Mouse (Mus musculus): Measurements from ENCODE around the gene Dctpp1. TPM values are rescaled to one million over a fixed set of nuclear protein-coding genes. Genes with fewer than 3 reads are reported as not detected.

The Dctpp1 gene
- total and polyA plus RNA-seq, 3 experiments, result 238 to 290 TPM; not detected in 1

DNA sequence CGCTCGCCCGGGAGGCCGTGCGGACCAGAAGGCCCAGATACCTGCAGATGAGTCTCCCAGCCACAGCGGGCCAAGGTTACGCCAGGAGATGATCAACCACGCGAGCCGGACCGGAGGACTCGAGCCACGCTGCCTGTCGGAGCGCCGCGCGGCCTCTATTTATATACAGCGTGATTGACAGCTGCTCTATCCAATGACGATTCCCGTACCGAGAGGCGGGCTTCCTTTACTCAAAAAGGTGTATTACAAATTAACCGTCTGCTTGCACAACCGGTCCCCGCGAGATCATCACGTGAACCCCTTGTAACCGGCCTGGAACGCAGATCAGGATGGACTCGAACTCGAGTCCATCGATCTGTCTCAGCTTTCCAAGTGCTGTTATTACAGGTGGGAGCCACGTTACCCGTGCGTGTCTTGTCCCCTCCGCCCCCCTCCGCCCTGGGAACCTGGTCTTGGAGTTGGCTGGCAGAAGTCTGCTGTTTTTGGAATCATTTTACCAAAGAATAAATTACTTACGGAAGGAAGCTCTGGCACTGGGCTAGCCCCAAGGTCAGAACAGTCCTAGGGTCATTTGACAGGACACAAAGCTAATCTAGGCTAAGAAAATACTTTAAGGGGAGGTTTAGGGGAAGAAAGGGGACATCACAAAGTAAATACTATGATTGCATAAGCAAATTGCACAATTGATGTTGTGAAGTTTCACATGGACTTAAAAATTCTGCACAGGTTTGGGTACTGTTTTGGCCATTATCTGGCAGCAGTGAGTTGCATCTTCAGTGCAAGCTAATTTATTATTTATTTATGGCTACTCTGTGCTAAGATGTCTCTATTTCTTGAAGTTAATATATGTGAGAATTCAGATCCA is 13.6 kb upstream of the Dctpp1 start, which contains the start of gene Sephs2 (continued):
- no peak for TF ChIP-seq UBTF (IDR thresholded peaks at IDR 0.05; ENCODE audit: borderline replicate concordance, insufficient read depth, low read depth, low read length)
- peak; percentile 98 for TF ChIP-seq MYC (IDR thresholded peaks at IDR 0.05; ENCODE audit: low read depth, low read length)
- no peak for TF ChIP-seq MAZ (IDR thresholded peaks at IDR 0.05; ENCODE audit: low read depth, low read length)
- no peak for TF ChIP-seq TAL1 (IDR thresholded peaks at IDR 0.05; ENCODE audit: low read length)

DNA sequence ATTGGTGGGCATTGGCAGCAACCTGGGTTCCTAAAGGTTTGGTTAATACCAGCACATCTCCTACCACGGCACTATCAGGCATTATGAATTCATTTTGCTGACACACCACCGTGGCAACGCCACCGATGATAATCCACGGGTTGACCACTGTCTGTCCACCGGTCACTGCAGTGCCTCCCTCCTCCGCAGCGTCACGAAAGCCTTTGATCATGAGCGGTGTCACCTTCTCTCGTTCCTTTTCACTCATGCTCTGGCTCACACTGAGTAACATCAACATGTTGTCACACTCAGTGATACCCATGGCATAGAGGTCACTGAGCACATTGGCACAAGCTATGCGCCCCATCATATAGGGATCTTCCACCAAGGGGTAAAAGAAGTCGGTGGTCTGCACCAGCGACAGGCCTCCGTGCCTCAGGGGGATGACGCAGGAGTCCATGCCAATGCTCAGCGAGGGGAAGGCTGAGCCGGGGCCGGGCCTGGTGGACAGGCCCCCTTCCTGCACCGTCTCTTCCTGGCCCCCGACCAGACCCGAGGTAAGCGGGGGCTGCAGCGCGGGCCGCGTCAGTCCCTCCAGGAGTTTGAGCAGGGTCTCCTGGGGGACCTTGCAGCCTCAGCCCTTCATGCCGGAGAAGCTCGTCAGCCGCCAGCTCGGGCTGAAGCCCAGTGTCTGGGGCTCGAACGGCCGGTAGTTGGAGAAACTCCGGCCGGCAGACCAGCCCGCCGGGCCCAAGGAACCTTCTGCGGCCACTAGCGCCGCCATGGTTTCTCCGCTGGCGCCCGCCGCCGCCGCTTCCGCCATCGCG is 12.8 kb upstream of the Dctpp1 start:
- H3K9ac ChIP-seq (ENCODE audit: control insufficient read depth, low read depth, low read length, poor library complexity, severe bottlenecking), result peak overlapping the region; percentile 95
- peak; percentile 43 for DNase-seq (ENCODE audit: low read depth, low spot score)
- no peaks in the 10 kb centered on the region for H3K27me3 ChIP-seq (ENCODE audit: control insufficient read depth in 1 of 2, insufficient read depth in 2 of 2, low read length in 2 of 2)
- H3K4me3 ChIP-seq (ENCODE audit: control insufficient read depth in 1 of 2, insufficient read depth in 1 of 2, low read depth in 2 of 2, low read length in 2 of 2), result peak overlapping the region; percentile 83 to 87
- peak overlapping the region; percentile 65 for H3K27ac ChIP-seq (ENCODE audit: control insufficient read depth, low read depth, low read length)
- TF ChIP-seq SMC3 (IDR thresholded peaks at IDR 0.05; ENCODE audit: low read depth, low read length), result no peak
- TF ChIP-seq POLR2AphosphoS5 (IDR thresholded peaks at IDR 0.05; ENCODE audit: borderline replicate concordance, low read depth, low read length), result peak; percentile 79; the same call in 1 of the 2 replicates
- TF ChIP-seq SIN3A (IDR thresholded peaks at IDR 0.05; ENCODE audit: low read length), result no peak; the same call in 1 of the 2 replicates
- TF ChIP-seq POLR2A (IDR thresholded peaks at IDR 0.05; ENCODE audit: control insufficient read depth in 1 of 2, insufficient read depth in 1 of 2, low read depth in 1 of 2, low read length in 2 of 2, poor library complexity in 1 of 2), result no peak
- no peak for TF ChIP-seq GATA1 (IDR thresholded peaks at IDR 0.05; ENCODE audit: low read depth, low read length)
- no peak for TF ChIP-seq GABPA (IDR thresholded peaks at IDR 0.05; ENCODE audit: low read depth, low read length)
- TF ChIP-seq MXI1 (IDR thresholded peaks at IDR 0.05; ENCODE audit: low read depth, low read length), result no peak
- TF ChIP-seq EP300 (IDR thresholded peaks at IDR 0.05; ENCODE audit: low read depth in 1 of 2, low read length in 2 of 2), result no peak
- 0 out of 2 replicates have a peak, but pooled peaks have one; percentile 24 for TF ChIP-seq CHD1 (IDR thresholded peaks at IDR 0.05; ENCODE audit: low read depth, low read length)
- no peak for TF ChIP-seq MAX (IDR thresholded peaks at IDR 0.05; ENCODE audit: low read length)
- no peak for TF ChIP-seq ZC3H11A (IDR thresholded peaks at IDR 0.05; ENCODE audit: low read depth, low read length)
- TF ChIP-seq RAD21 (IDR thresholded peaks at IDR 0.05; ENCODE audit: low read depth, low read length), result no peak
- 0 out of 2 replicates have a peak, but pooled peaks have one; percentile 5 for TF ChIP-seq ETS1 (IDR thresholded peaks at IDR 0.05; ENCODE audit: low read depth, low read length)
- H3K36me3 ChIP-seq (ENCODE audit: control insufficient read depth in 1 of 2, insufficient read depth in 2 of 2, low read length in 2 of 2), result peaks cover 0 to 24% of the 10 kb centered on the region in 2 experiments; a peak in 3 of 4 replicates
- peaks cover 3 to 21% of the 10 kb centered on the region in 2 experiments; a peak in 3 of 4 replicates for H3K4me1 ChIP-seq (ENCODE audit: control insufficient read depth in 1 of 2, insufficient read depth in 2 of 2, low read length in 2 of 2)
- peaks cover 23% of the 10 kb centered on the region for H3K79me2 ChIP-seq (ENCODE audit: control insufficient read depth, insufficient read depth, low read length, poor library complexity)
- H3K9me3 ChIP-seq (replicated peaks; ENCODE audit: insufficient read depth, low read length), result no peaks in the 10 kb centered on the region

Data from MEL (cell line).